Mouse (Mus musculus): ENCODE results near the gene Rnf144b. TPM values are rescaled to one million over a fixed set of nuclear protein-coding genes. Genes with fewer than 3 reads are reported as not detected.
A peak's percentile ranks its signal among the peaks of the same experiment; 100 is the strongest.

The Rnf144b gene
- total RNA-seq, 2 experiments from 2014 or later, result 25.6 to 25.9 TPM

GRCm38 (mm10) chr13:47251114-47251764 lies 128.8 kb downstream of the Rnf144b start:
- ATAC-seq (ENCODE audit: poor library complexity, severe bottlenecking), result peak; percentile 92

GRCm38 (mm10) chr13:47253711-47254110 lies 131.3 kb downstream of the Rnf144b start:
- no peak for ATAC-seq (ENCODE audit: poor library complexity, severe bottlenecking)

GRCm38 (mm10) chr13:47259297-47259696 lies 136.8 kb downstream of the Rnf144b start:
- ATAC-seq (ENCODE audit: poor library complexity, severe bottlenecking), result no peak

- no peak for ATAC-seq (ENCODE audit: poor library complexity, severe bottlenecking)
Observed at GRCm38 (mm10) chr13:47261961-47262360, 139.5 kb downstream of the Rnf144b start.

- no peak for ATAC-seq (ENCODE audit: poor library complexity, severe bottlenecking)
Observed at GRCm38 (mm10) chr13:47264382-47264781, 141.9 kb downstream of the Rnf144b start.

GRCm38 (mm10) chr13:47266411-47266810 lies 144.0 kb downstream of the Rnf144b start:
- no peak for ATAC-seq (ENCODE audit: poor library complexity, severe bottlenecking)

- no peak for ATAC-seq (ENCODE audit: poor library complexity, severe bottlenecking)
Observed at GRCm38 (mm10) chr13:47268227-47268626, 145.8 kb downstream of the Rnf144b start.

GRCm38 (mm10) chr13:47272928-47273327 lies 150.5 kb downstream of the Rnf144b start:
- ATAC-seq (ENCODE audit: poor library complexity, severe bottlenecking), result no peak

- 0 out of 2 replicates have a peak, but pooled peaks have one; percentile 15 for ATAC-seq (ENCODE audit: poor library complexity, severe bottlenecking)
Observed at GRCm38 (mm10) chr13:47273487-47273886, 151.0 kb downstream of the Rnf144b start.

GRCm38 (mm10) chr13:47274139-47274538 lies 151.7 kb downstream of the Rnf144b start:
- ATAC-seq (ENCODE audit: poor library complexity, severe bottlenecking), result no peak

GRCm38 (mm10) chr13:47277000-47277823 lies 154.8 kb downstream of the Rnf144b start:
- no peak for ATAC-seq (ENCODE audit: poor library complexity, severe bottlenecking)

- ATAC-seq (ENCODE audit: poor library complexity, severe bottlenecking), result no peak
Observed at GRCm38 (mm10) chr13:47277824-47278290, 155.4 kb downstream of the Rnf144b start.

- ATAC-seq (ENCODE audit: poor library complexity, severe bottlenecking), result no peak
Observed at GRCm38 (mm10) chr13:47282221-47282620, 159.8 kb downstream of the Rnf144b start.

- ATAC-seq (ENCODE audit: poor library complexity, severe bottlenecking), result peak; percentile 86
Observed at GRCm38 (mm10) chr13:47288449-47288848, 166.0 kb downstream of the Rnf144b start.

GRCm38 (mm10) chr13:47296465-47296864 lies 174.0 kb downstream of the Rnf144b start:
- ATAC-seq (ENCODE audit: poor library complexity, severe bottlenecking), result no peak

Other genes starting within 250 kb of the Rnf144b start
- gene Kif13a, start 192.8 kb upstream of the Rnf144b start, total RNA-seq (2015), result 21.2 and 25.8 TPM in 2 replicates
- gene Kif13a, start 192.8 kb upstream of the Rnf144b start, total RNA-seq (2017), result 46.9 and 47.5 TPM in 2 replicates
- gene Nhlrc1, start 107.8 kb upstream of the Rnf144b start, total RNA-seq (2015), result 0.07 and 0.14 TPM in 2 replicates
- gene Nhlrc1, start 107.8 kb upstream of the Rnf144b start, total RNA-seq (2017), result 0.28 and 0.70 TPM in 2 replicates
- 9.7 and 10.0 TPM in 2 replicates for gene Kdm1b, start 79.2 kb upstream of the Rnf144b start, total RNA-seq (2015)
- gene Kdm1b, start 79.2 kb upstream of the Rnf144b start, total RNA-seq (2017), result 9.6 and 11.3 TPM in 2 replicates
- 7.0 and 9.8 TPM in 2 replicates for gene Tpmt, start 77.9 kb upstream of the Rnf144b start, total RNA-seq (2015)
- 8.6 TPM in 2 replicates for gene Tpmt, start 77.9 kb upstream of the Rnf144b start, total RNA-seq (2017)
- 584 and 589 TPM in 2 replicates for gene Dek, start 16.5 kb upstream of the Rnf144b start, total RNA-seq (2015)
- gene Dek, start 16.5 kb upstream of the Rnf144b start, total RNA-seq (2017), result 678 and 828 TPM in 2 replicates

Measured in megakaryocyte, adult 5-6 weeks (primary cell).